Mouse (Mus musculus) midbrain, embryonic 13.5 days (tissue): Measurements from ENCODE around the gene Gpbar1. TPM values are rescaled to one million over a fixed set of nuclear protein-coding genes. Genes with fewer than 3 reads are reported as not detected.
A peak's percentile ranks its signal among the peaks of the same experiment; 100 is the strongest.

Source experiments
- ATAC-seq: fragments of 200-750 bp; cut with Nextera tagmentation; 2 replicates; pipeline ENCODE4 v1.8.0; 2017; ENCODE audit warnings: mild to moderate bottlenecking, moderate TSS enrichment, moderate library complexity
- H3K27ac ChIP-seq: fragments of 300-500 bp; sonication (generic); 2 replicates; pipeline ENCODE4 v1.5.1; 2015; ENCODE audit warnings: inconsistent platforms, mild to moderate bottlenecking, moderate library complexity
- H3K27me3 ChIP-seq: fragments of 300-500 bp; sonication (generic); 2 replicates; pipeline ENCODE4 v1.6.1; 2015; ENCODE audit warnings: mild to moderate bottlenecking, inconsistent platforms
- H3K36me3 ChIP-seq: fragments of 300-500 bp; sonication (generic); 2 replicates; pipeline ENCODE4 v1.6.1; 2015; ENCODE audit warnings: mild to moderate bottlenecking, inconsistent platforms
- H3K4me1 ChIP-seq: fragments of 300-500 bp; sonication (generic); replicated peaks from 2 replicates; pipeline ENCODE4 v1.6.1; 2015; ENCODE audit warnings: inconsistent platforms
- H3K4me2 ChIP-seq: fragments of 300-500 bp; sonication (generic); replicated peaks from 2 replicates; pipeline ENCODE4 v1.6.1; 2015; ENCODE audit warnings: moderate library complexity, mild to moderate bottlenecking, inconsistent platforms
- H3K4me3 ChIP-seq: fragments of 300-500 bp; sonication (generic); replicated peaks from 2 replicates; pipeline ENCODE4 v1.5.1; 2015; ENCODE audit warnings: mild to moderate bottlenecking, inconsistent platforms
- H3K9ac ChIP-seq: fragments of 300-500 bp; sonication (generic); replicated peaks from 2 replicates; pipeline ENCODE4 v1.6.1; 2015; ENCODE audit warnings: mild to moderate bottlenecking, inconsistent platforms
- H3K9me3 ChIP-seq: fragments of 300-500 bp; sonication (generic); 2 replicates; pipeline ENCODE4 v1.6.1; 2016; ENCODE audit warnings: mild to moderate bottlenecking, inconsistent platforms
- WGBS: fragments of 180-500 bp; shearing (Covaris S2); methylation state at CpG from one replicate; pipeline ENCODE4 v1.1.7; 2015; 5-methylcytosine and 5-hydroxymethylcytosine counted together
- polyA plus RNA-seq: library from polyadenylated mRNA; unstranded; fragments of >200 nt; fragmentation: Nextera tagmentation; extraction: Ambion mirVana; gene quantifications from 2 replicates; pipeline ENCODE4 v1.2.1, GENCODE M21; 2015

Gpbar1 gene
- polyA plus RNA-seq, 1 experiment from 2014 or later = 0.24 TPM

- H3K9ac ChIP-seq = no peak overlapping the region
- H3K27me3 ChIP-seq = peaks cover 19% of the 10 kb centered on the region
- no peaks in the 10 kb centered on the region; the same call in 1 of the 2 replicates for H3K36me3 ChIP-seq
- no peak overlapping the region for H3K4me3 ChIP-seq
- no peak overlapping the region for H3K27ac ChIP-seq
- H3K9me3 ChIP-seq = no peaks in the 10 kb centered on the region
- 88% methylated on average over 6 of the region's 6 CpGs for WGBS
- peaks cover 24% of the 10 kb centered on the region for H3K4me1 ChIP-seq
- no peak for ATAC-seq
- no peak overlapping the region for H3K4me2 ChIP-seq
Measured at GRCm38 (mm10) chr1:74300347-74301110, 22.2 kb downstream of the Gpbar1 start.

GRCm38 (mm10) chr1:74302229-74302628 is 23.9 kb downstream of the Gpbar1 start:
- no peak for ATAC-seq
- H3K4me1 ChIP-seq = peaks cover 12% of the 10 kb centered on the region
- H3K36me3 ChIP-seq = no peaks in the 10 kb centered on the region
- H3K9ac ChIP-seq = no peak overlapping the region
- no peak overlapping the region for H3K4me2 ChIP-seq
- no peak overlapping the region for H3K27ac ChIP-seq
- H3K27me3 ChIP-seq = peaks cover 19% of the 10 kb centered on the region
- H3K9me3 ChIP-seq = no peaks in the 10 kb centered on the region
- 93% methylated on average over 7 of the region's 7 CpGs for WGBS
- H3K4me3 ChIP-seq = no peak overlapping the region

GRCm38 (mm10) chr1:74302835-74303234 is 24.5 kb downstream of the Gpbar1 start:
- no peak for ATAC-seq
- H3K27ac ChIP-seq = no peak overlapping the region
- peaks cover 19% of the 10 kb centered on the region for H3K27me3 ChIP-seq
- no peak overlapping the region for H3K4me2 ChIP-seq
- peaks cover 12% of the 10 kb centered on the region for H3K4me1 ChIP-seq
- 80% methylated on average over 2 of the region's 2 CpGs for WGBS
- H3K4me3 ChIP-seq = no peak overlapping the region
- H3K9ac ChIP-seq = no peak overlapping the region
- H3K36me3 ChIP-seq = no peaks in the 10 kb centered on the region
- no peaks in the 10 kb centered on the region for H3K9me3 ChIP-seq

GRCm38 (mm10) chr1:74303509-74304338 is 25.4 kb downstream of the Gpbar1 start:
- no peaks in the 10 kb centered on the region for H3K9me3 ChIP-seq
- H3K36me3 ChIP-seq = no peaks in the 10 kb centered on the region
- ATAC-seq = peak; percentile 80
- H3K4me3 ChIP-seq = peak overlapping the region; percentile 42
- peaks cover 12% of the 10 kb centered on the region for H3K4me1 ChIP-seq
- WGBS = 1% methylated on average over 56 of the region's 56 CpGs
- H3K27ac ChIP-seq = no peak overlapping the region
- H3K4me2 ChIP-seq = peak overlapping the region; percentile 74
- H3K27me3 ChIP-seq = peaks cover 19% of the 10 kb centered on the region
- peak overlapping the region; percentile 62 for H3K9ac ChIP-seq

- peak overlapping the region; percentile 74 for H3K4me2 ChIP-seq
- H3K9ac ChIP-seq = peak overlapping the region; percentile 62; the same call in 1 of the 2 replicates
- no peak overlapping the region for H3K27ac ChIP-seq
- peak overlapping the region; percentile 42 for H3K4me3 ChIP-seq
- no peaks in the 10 kb centered on the region for H3K36me3 ChIP-seq
- H3K27me3 ChIP-seq = peaks cover 19% of the 10 kb centered on the region
- no peak for ATAC-seq
- 12% methylated on average over 12 of the region's 12 CpGs for WGBS
- H3K4me1 ChIP-seq = peaks cover 12% of the 10 kb centered on the region
- H3K9me3 ChIP-seq = no peaks in the 10 kb centered on the region
Measured at GRCm38 (mm10) chr1:74304339-74304790, 26.0 kb downstream of the Gpbar1 start.

GRCm38 (mm10) chr1:74304946-74305345 is 26.6 kb downstream of the Gpbar1 start:
- no peaks in the 10 kb centered on the region for H3K36me3 ChIP-seq
- WGBS = 82% methylated on average over 4 of the region's 4 CpGs
- no peak overlapping the region for H3K4me3 ChIP-seq
- H3K9me3 ChIP-seq = no peaks in the 10 kb centered on the region
- peaks cover 19% of the 10 kb centered on the region for H3K27me3 ChIP-seq
- ATAC-seq = no peak
- H3K4me1 ChIP-seq = peaks cover 12% of the 10 kb centered on the region
- H3K9ac ChIP-seq = no peak overlapping the region
- no peak overlapping the region for H3K27ac ChIP-seq
- H3K4me2 ChIP-seq = no peak overlapping the region

GRCm38 (mm10) chr1:74305522-74305921 is 27.2 kb downstream of the Gpbar1 start, which contains the start of gene Tmbim1:
Gene Tmbim1, minus strand, starts transcription at chr1:74305622.
- Histone ChIP-seq H3K27me3 (peaks cover 19% of the 10 kb centered on the region), H3K27ac (no peak within 1 kb of the TSS), H3K9me3 (no peaks in the 10 kb centered on the region), H3K4me2 (peak within 1 kb of the TSS; percentile 74), H3K4me1 (peaks cover 12% of the 10 kb centered on the region), H3K36me3 (no peaks in the 10 kb centered on the region), H3K4me3 (peak within 1 kb of the TSS; percentile 42; the same call in 1 of the 2 replicates), H3K9ac (no peak within 1 kb of the TSS)
- ATAC-seq = no peak
- 91% methylated on average over 2 of the region's 2 CpGs for WGBS

DNA sequence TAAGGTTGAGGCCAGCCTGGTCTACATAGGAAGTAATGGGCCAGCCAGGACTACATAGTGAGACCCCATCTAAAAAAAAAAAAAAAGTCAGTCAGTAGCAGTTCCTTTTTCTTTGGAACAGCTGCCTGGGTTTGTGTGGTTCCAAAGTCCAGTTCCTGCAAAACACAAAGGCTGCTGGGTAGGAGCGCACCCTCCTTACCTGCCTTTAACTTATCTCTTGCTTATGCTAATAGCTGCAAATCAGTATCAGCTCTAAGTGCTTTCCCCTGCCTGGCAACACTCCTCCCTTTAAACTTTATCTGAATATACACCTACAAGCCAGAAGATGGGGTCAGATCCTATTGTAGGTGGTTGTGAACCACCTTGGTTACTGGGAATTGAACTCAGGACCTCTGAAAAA is 28.8 kb downstream of the Gpbar1 start:
- Histone ChIP-seq H3K4me1 (peaks cover 12% of the 10 kb centered on the region), H3K4me3 (no peak overlapping the region), H3K9ac (no peak overlapping the region), H3K9me3 (no peaks in the 10 kb centered on the region; the same call in 1 of the 2 replicates), H3K4me2 (no peak overlapping the region), H3K27me3 (peaks cover 19% of the 10 kb centered on the region), H3K27ac (no peak overlapping the region), H3K36me3 (no peaks in the 10 kb centered on the region)
- 93% methylated on average over 1 of the region's 1 CpGs for WGBS
- no peak for ATAC-seq

GRCm38 (mm10) chr1:74308001-74308964 is 29.9 kb downstream of the Gpbar1 start:
- no peak overlapping the region for H3K27ac ChIP-seq
- no peaks in the 10 kb centered on the region for H3K36me3 ChIP-seq
- no peak overlapping the region for H3K4me3 ChIP-seq
- no peak overlapping the region for H3K9ac ChIP-seq
- no peak overlapping the region for H3K4me2 ChIP-seq
- ATAC-seq = no peak
- H3K27me3 ChIP-seq = peaks cover 13% of the 10 kb centered on the region
- 79% methylated on average over 10 of the region's 10 CpGs for WGBS
- no peaks in the 10 kb centered on the region; the same call in 1 of the 2 replicates for H3K9me3 ChIP-seq
- H3K4me1 ChIP-seq = peaks cover 11% of the 10 kb centered on the region

DNA sequence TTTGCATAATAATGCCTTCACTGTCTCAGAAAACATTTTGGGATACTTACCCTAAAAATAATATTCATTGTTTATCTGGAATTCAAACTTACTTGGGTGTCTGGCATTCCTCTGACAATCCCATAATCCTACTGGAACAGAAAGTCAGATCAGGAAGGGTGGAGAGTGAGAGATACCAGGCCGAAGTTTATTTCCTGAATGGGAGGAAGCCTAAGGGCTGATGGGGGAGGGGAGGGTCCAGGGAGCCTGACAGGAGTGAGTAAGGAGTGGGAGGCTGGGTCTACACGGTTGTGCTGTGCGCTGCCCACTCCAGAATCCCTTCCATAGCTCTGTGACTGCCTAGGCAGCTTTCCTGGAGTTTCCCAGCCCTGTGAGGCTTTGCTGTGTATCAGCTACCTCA is 31.4 kb downstream of the Gpbar1 start:
- H3K9me3 ChIP-seq = no peaks in the 10 kb centered on the region; the same call in 1 of the 2 replicates
- H3K27me3 ChIP-seq = no peaks in the 10 kb centered on the region
- H3K4me1 ChIP-seq = no peaks in the 10 kb centered on the region
- no peak overlapping the region for H3K4me3 ChIP-seq
- ATAC-seq = no peak
- H3K36me3 ChIP-seq = no peaks in the 10 kb centered on the region
- WGBS = 64% methylated on average over 3 of the region's 3 CpGs
- H3K4me2 ChIP-seq = no peak overlapping the region
- H3K9ac ChIP-seq = no peak overlapping the region
- no peak overlapping the region for H3K27ac ChIP-seq

DNA sequence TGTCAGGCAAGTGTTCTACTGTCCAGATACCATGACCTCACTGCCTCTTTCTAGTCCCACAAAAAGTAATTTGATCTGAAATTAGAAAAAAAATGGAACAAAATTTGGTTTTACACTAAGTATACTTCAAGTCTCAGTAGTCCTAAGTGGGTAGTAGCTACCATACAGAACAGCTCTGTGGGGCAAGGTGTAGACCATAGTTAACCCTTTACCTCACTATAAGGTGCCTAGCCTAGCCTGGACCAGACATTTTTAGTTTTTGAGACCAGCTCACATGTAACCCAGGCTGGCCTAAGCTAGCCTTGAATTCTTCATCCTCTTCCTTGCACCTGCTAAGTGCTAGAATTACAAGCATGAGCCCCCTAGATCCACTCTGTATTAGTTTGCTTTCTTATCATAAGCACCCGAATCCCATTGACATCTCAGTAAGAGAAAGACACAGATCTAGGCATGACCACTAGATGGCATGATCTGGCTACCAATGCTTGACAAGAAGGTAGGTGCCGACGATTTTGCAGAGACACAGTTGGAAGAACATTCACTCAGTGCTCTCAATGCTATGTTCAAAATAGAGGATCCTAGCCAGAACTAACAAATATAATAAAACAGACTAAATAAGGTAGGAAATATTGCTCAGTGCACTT is 34.8 kb downstream of the Gpbar1 start:
- no peak overlapping the region for H3K9ac ChIP-seq
- no peaks in the 10 kb centered on the region for H3K36me3 ChIP-seq
- H3K27me3 ChIP-seq = no peaks in the 10 kb centered on the region
- 5% methylated on average over 3 of the region's 3 CpGs for WGBS
- no peaks in the 10 kb centered on the region; the same call in 1 of the 2 replicates for H3K9me3 ChIP-seq
- no peak overlapping the region for H3K4me2 ChIP-seq
- ATAC-seq = peak; percentile 66
- H3K4me3 ChIP-seq = no peak overlapping the region
- H3K27ac ChIP-seq = no peak overlapping the region
- no peaks in the 10 kb centered on the region for H3K4me1 ChIP-seq
